Mouse (Mus musculus) E14TG2a.4 (cell line): ENCODE results near the gene Olfr523.
A peak's percentile ranks its signal among the peaks of the same experiment; 100 is the strongest.
"Not testable (repeated sequence)": the region's sequence is repeated elsewhere in the genome, so short reads cannot be mapped to it uniquely, and the experiment has no call there.

ENCODE experiments used
- H3K27me3 ChIP-seq: 2 replicates; pipeline ENCODE4 v1.6.1; 2014; ENCODE audit warnings: low read length, control low read depth; ENCODE audit not compliant: insufficient read depth
- H3K36me3 ChIP-seq: 2 replicates; pipeline ENCODE4 v1.6.1; 2014; ENCODE audit warnings: low read length, control low read depth; ENCODE audit not compliant: insufficient read depth
- H3K4me1 ChIP-seq: replicated peaks from 2 replicates; pipeline ENCODE4 v1.6.1; 2014; ENCODE audit warnings: low read depth, low read length, control low read depth
- H3K4me3 ChIP-seq: replicated peaks from 2 replicates; pipeline ENCODE4 v1.5.1; 2014; ENCODE audit warnings: mild to moderate bottlenecking, low read length
- H3K9me3 ChIP-seq: 2 replicates; pipeline ENCODE4 v1.6.1; 2014; ENCODE audit warnings: low read length, control low read depth
- CTCF ChIP-seq: conservative IDR thresholded peaks from 2 replicates; pipeline ENCODE4 v1.5.1; 2014; ENCODE audit warnings: low read length
- NANOG ChIP-seq: IDR thresholded peaks from 2 replicates; pipeline ENCODE4 v1.6.1; 2014; ENCODE audit warnings: borderline replicate concordance, low read length, mixed read lengths
- POU5F1 ChIP-seq: IDR thresholded peaks from 2 replicates; pipeline ENCODE4 v1.6.1; 2014; ENCODE audit warnings: low read length, borderline replicate concordance

The Olfr523 gene

GRCm38 (mm10) chr7:140172936-140173335 is at the start of gene Olfr523:
Gene Olfr523 (plus strand): TSS chr7:140173217.
- peaks cover 15% of the 10 kb centered on the region for H3K4me1 ChIP-seq
- H3K36me3 ChIP-seq, result no peaks in the 10 kb centered on the region
- no peaks in the 10 kb centered on the region; the same call in 1 of the 2 replicates for H3K9me3 ChIP-seq
- no peaks in the 10 kb centered on the region; the same call in 1 of the 2 replicates for H3K27me3 ChIP-seq
- TF ChIP-seq CTCF, result no peak
- no peak for TF ChIP-seq NANOG
- no peak for TF ChIP-seq POU5F1
- H3K4me3 ChIP-seq, result no peak within 1 kb of the TSS

GRCm38 (mm10) chr7:140124382-140124781 is 48.6 kb upstream of the Olfr523 start:
- H3K9me3 ChIP-seq, result no peaks in the 10 kb centered on the region
- H3K36me3 ChIP-seq, result peaks cover 25% of the 10 kb centered on the region
- no peaks in the 10 kb centered on the region for H3K27me3 ChIP-seq
- TF ChIP-seq POU5F1, result no peak
- H3K4me3 ChIP-seq, result no peak overlapping the region
- peaks cover 48% of the 10 kb centered on the region for H3K4me1 ChIP-seq

- H3K4me3 ChIP-seq, result peak overlapping the region; percentile 95
- H3K9me3 ChIP-seq, result no peaks in the 10 kb centered on the region
- TF ChIP-seq NANOG, result no peak
- no peak for TF ChIP-seq CTCF
- TF ChIP-seq POU5F1, result no peak
- H3K36me3 ChIP-seq, result peaks cover 36% of the 10 kb centered on the region
- no peaks in the 10 kb centered on the region for H3K27me3 ChIP-seq
- peaks cover 48% of the 10 kb centered on the region for H3K4me1 ChIP-seq
Observed at GRCm38 (mm10) chr7:140125278-140126021, 47.6 kb upstream of the Olfr523 start.

- Histone ChIP-seq H3K4me3 (peak overlapping the region; percentile 95), H3K9me3 (no peaks in the 10 kb centered on the region), H3K36me3 (peaks cover 41% of the 10 kb centered on the region), H3K4me1 (peaks cover 45% of the 10 kb centered on the region), H3K27me3 (no peaks in the 10 kb centered on the region)
- no peak for TF ChIP-seq CTCF
- no peak for TF ChIP-seq POU5F1
- no peak for TF ChIP-seq NANOG
Observed at GRCm38 (mm10) chr7:140126022-140126350, 47.0 kb upstream of the Olfr523 start.

GRCm38 (mm10) chr7:140126934-140127333 is 46.1 kb upstream of the Olfr523 start:
- peaks cover 48% of the 10 kb centered on the region for H3K36me3 ChIP-seq
- H3K4me1 ChIP-seq, result peaks cover 42% of the 10 kb centered on the region
- H3K4me3 ChIP-seq, result peak overlapping the region; percentile 61
- no peaks in the 10 kb centered on the region for H3K9me3 ChIP-seq
- TF ChIP-seq POU5F1 (no peak), CTCF (no peak), NANOG (no peak)
- H3K27me3 ChIP-seq, result no peaks in the 10 kb centered on the region

- Histone ChIP-seq H3K27me3 (no peaks in the 10 kb centered on the region), H3K4me3 (no peak overlapping the region), H3K9me3 (no peaks in the 10 kb centered on the region), H3K4me1 (peaks cover 32% of the 10 kb centered on the region), H3K36me3 (peaks cover 58% of the 10 kb centered on the region)
- no peak for TF ChIP-seq NANOG
- no peak for TF ChIP-seq CTCF
- TF ChIP-seq POU5F1, result no peak
Observed at GRCm38 (mm10) chr7:140127911-140128310, 45.1 kb upstream of the Olfr523 start.

- H3K9me3 ChIP-seq, H3K4me3 ChIP-seq, H3K27me3 ChIP-seq, H3K4me1 ChIP-seq: not testable (repeated sequence)
- peaks cover 81% of the 10 kb centered on the region for H3K36me3 ChIP-seq
Observed at GRCm38 (mm10) chr7:140132184-140132583, 40.8 kb upstream of the Olfr523 start.

GRCm38 (mm10) chr7:140134033-140134432 is 39.0 kb upstream of the Olfr523 start:
- not testable (repeated sequence) for H3K9me3 ChIP-seq, H3K4me3 ChIP-seq, H3K27me3 ChIP-seq
- peaks cover 13% of the 10 kb centered on the region for H3K4me1 ChIP-seq
- peaks cover 62% of the 10 kb centered on the region for H3K36me3 ChIP-seq

- TF ChIP-seq POU5F1 (no peak), CTCF (no peak), NANOG (no peak)
- Histone ChIP-seq H3K9me3 (no peaks in the 10 kb centered on the region), H3K36me3 (peaks cover 62% of the 10 kb centered on the region), H3K27me3 (no peaks in the 10 kb centered on the region), H3K4me3 (no peak overlapping the region), H3K4me1 (peaks cover 13% of the 10 kb centered on the region)
Observed at GRCm38 (mm10) chr7:140135106-140135770, 37.8 kb upstream of the Olfr523 start.
